Mouse (Mus musculus) adipose tissue, adult 10 weeks (tissue): Measurements from ENCODE around the gene Gm10799. TPM values are rescaled to one million over a fixed set of nuclear protein-coding genes. Genes with fewer than 3 reads are reported as not detected.

Experiments
- polyA plus RNA-seq: library from polyadenylated mRNA; stranded (reverse); fragments of 350-450 nt; fragmentation: Illumina TruSeq; extraction: RNeasy Lipid Tissue Mini Kit (QIAGEN cat#74804); gene quantifications from one replicate; pipeline ENCODE4 v1.2.3, GENCODE M21; 2014; ENCODE audit warnings: low read depth, low replicate concordance

Gm10799 gene
- not detected for polyA plus RNA-seq

DNA sequence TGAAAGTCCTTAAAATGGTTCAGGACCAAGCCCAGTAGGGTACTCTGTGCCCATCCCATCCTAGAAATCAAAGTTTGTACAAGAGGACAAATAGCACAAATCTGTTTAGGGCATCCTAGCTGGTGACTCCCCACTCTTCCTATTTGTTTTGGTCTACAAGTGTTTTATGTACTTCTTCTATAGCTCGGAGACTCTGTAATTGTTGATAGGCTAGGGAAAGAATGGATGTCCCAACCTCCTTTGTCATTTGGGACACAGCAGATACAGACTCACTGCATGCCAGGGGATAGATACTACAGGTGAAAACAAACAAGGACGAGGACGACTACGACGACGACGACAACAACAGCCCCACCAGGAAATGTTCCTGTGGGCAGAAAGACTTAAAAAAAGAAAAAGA is at the start of gene Gm10799:
TSS of gene Gm10799 (minus strand) at position 101 of the 400 bp plus-strand sequence.

DNA sequence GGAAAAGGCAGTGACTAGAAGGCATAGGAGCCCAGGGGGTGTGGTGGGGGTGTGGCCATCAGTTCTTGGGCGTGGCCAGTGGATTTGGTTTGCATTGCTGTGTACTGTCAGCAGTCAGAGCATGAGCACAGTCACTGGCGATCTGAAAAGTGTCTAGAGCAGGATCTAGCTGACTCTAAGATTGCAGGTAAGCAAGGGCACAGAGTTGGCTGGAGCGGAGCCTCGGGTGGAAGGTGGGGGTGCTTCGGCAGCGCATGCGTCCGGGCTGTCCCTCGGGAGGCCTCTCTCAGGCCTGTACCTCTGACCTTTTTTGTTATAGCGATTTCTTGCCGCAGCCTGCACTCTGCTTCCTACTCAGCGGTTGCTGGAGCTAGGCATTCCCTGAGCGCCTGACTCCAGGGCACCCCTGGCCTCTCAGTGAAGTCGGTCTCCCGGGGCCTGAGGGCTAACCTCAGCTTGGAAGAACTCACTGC is 27.4 kb upstream of the Gm10799 start, which contains the start of gene Cd59a:
TSS of gene Cd59a (plus strand) at position 61 of the 473 bp plus-strand sequence.

DNA sequence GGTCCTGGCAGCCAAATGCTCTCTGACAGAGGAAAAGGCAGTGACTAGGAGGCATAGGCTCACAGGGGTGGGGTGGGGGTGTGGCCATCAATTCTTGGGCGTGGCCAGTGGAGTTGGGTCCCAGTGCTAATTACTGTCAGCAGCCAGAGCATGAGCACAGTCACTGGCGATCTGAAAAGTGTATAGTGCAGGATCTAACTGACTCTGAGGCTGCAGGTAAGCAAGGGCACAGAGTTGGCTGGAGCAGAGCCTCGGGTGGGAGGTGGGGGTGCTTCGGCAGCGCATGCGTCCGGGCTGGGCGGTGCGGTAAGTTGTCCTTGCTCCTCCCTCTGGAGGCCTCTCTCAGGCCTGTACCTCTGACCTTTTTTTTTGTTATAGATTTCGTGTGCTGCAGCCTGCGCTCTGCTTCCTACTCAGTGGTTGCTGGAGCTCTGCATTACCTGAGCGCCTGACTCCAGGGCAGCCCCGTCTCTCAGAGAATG is 1.4 kb upstream of the Gm10799 start, which contains the start of gene Cd59b:
TSS of gene Cd59b (plus strand) at position 146 of the 482 bp plus-strand sequence.

DNA sequence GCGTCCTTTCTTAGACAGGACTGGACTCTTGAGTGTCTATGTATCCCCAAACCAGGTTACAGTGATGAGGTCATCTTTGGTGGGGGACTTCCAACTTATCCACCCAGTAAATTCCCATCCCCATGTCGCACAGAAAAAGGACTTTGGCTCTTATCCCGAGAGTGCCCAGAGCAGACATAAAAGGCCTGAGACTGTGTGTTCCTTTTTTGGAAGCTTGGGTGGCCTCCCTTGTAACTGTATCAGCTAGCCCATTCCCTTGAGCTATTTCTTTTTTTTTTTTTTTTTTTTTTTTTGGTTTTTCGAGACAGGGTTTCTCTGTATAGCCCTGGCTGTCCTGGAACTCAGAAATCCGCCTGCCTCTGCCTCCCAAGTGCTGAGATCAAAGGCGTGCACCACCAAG is 2.8 kb downstream of the Gm10799 start, which contains the start of gene Gm10912:
TSS of gene Gm10912 (plus strand) at position 301 of the 400 bp plus-strand sequence.

DNA sequence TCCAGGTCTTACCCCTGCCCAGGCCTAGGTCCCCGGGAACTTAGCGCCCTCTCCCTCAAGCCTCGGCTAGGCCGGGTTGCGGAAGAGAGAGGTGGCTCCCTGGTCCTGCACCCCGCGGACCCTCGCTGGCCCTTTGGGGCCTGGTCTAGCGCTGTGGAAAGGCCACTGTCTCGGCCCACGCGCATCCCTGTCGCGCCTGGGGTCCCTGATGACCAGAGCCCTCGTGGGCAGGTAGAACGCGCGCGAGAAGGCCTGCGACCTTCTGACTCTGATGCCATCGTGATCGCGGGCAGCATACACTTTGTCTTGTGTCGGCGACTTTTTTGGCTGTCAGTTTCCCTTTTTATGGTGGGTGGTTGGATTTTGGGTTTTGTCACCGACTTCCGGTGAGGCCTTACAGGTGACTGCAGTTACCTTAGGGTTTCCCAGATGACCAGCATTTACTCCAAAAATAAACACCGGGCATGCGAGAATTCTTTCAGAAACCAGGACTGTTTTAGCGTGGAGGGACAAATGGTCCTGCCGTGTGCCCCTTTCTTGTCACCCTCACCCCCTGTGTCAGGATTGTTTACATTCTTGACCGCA is 40.1 kb downstream of the Gm10799 start, which contains the start of gene 4931422A03Rik:
TSS of gene 4931422A03Rik (minus strand) at position 223 of the 585 bp plus-strand sequence.

DNA sequence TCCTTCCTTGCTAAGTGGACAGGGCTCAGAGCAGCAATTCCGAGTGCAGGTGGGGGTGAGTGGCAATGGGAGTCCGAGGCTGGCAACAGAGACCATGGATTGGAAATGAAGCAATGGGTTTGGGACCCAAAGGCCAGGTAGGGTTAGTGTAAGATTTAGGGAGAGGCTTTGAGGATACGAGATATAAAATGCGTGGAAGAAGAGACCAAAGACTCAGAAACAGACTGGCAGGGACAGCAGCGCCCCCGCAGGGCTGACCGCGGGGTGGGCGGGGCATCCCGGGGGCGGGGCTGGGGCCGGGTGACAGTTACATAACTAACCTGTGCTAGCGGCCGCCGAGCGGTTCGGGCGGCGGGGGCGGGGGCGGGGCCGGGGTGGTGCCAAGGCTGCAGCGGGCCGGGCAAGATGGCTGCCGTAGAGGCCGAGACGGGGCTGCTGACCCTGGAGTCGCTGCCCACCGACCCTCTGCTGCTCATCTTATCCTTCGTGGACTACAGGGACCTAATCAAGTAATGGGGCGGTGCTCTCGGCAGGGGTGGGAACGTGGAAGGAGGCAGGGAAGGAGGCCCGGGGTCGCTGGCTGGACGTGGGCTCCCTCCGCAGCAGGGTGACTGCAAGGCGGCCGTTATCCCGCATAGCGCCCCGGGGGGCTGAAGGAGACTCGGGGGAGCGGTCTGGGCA is 40.8 kb downstream of the Gm10799 start, which contains the start of gene Fbxo3:
TSS of gene Fbxo3 (plus strand) at position 264 of the 681 bp plus-strand sequence.

Other genes starting within 250 kb of the Gm10799 start
- gene Lmo2, start 110.6 kb downstream of the Gm10799 start, polyA plus RNA-seq: 16.9 TPM
- 32.3 TPM for gene Fbxo3, start 40.8 kb downstream of the Gm10799 start, polyA plus RNA-seq
- gene 4931422A03Rik, start 40.2 kb downstream of the Gm10799 start, polyA plus RNA-seq: 0.48 TPM
- not detected for gene Gm10912, start 2.7 kb downstream of the Gm10799 start, polyA plus RNA-seq
- 10.5 TPM for gene Cd59b, start 1.3 kb upstream of the Gm10799 start, polyA plus RNA-seq
- gene Cd59a, start 27.3 kb upstream of the Gm10799 start, polyA plus RNA-seq: 61.0 TPM
- gene A930018P22Rik, start 54.2 kb upstream of the Gm10799 start, polyA plus RNA-seq: 0.98 TPM